Mouse (Mus musculus) ES-Bruce4 (cell line): ENCODE measurements around the gene Lonp1. TPM values are rescaled to one million over a fixed set of nuclear protein-coding genes. Genes with fewer than 3 reads are reported as not detected.

Source experiments
- H3K27ac ChIP-seq: 2 replicates; pipeline ENCODE4 v1.5.1; 2012; ENCODE audit warnings: low read length, inconsistent platforms; ENCODE audit not compliant: insufficient read depth
- H3K27me3 ChIP-seq: 2 replicates; pipeline ENCODE4 v1.6.1; 2012; ENCODE audit warnings: mild to moderate bottlenecking, low read length, inconsistent platforms; ENCODE audit not compliant: control insufficient read depth, poor library complexity, insufficient read depth, severe bottlenecking
- H3K36me3 ChIP-seq: 2 replicates; pipeline ENCODE4 v1.6.1; 2012; ENCODE audit warnings: inconsistent platforms, mild to moderate bottlenecking, low read length, moderate library complexity; ENCODE audit not compliant: control insufficient read depth, poor library complexity, insufficient read depth, severe bottlenecking
- H3K4me1 ChIP-seq: one replicate; pipeline ENCODE4 v1.8.1; 2011; ENCODE audit warnings: low read length; ENCODE audit not compliant: control insufficient read depth, insufficient read depth
- H3K4me3 ChIP-seq: 2 replicates; pipeline ENCODE4 v1.5.1; 2011; ENCODE audit warnings: low read depth, mild to moderate bottlenecking, low read length
- H3K9ac ChIP-seq: 2 replicates; pipeline ENCODE4 v1.6.1; 2012; ENCODE audit warnings: low read depth, mild to moderate bottlenecking, inconsistent platforms; ENCODE audit not compliant: poor library complexity, severe bottlenecking
- H3K9me3 ChIP-seq: replicated peaks from 2 replicates; pipeline ENCODE4 v1.6.1; 2012; ENCODE audit warnings: mild to moderate bottlenecking, low read length, inconsistent platforms; ENCODE audit not compliant: control insufficient read depth, poor library complexity, insufficient read depth, severe bottlenecking
- CTCF ChIP-seq: IDR thresholded peaks from one replicate; pipeline ENCODE4 v1.8.1; 2011; ENCODE audit warnings: low read depth, low read length
- EP300 ChIP-seq: IDR thresholded peaks from 2 replicates; pipeline ENCODE4 v1.6.1; 2011; ENCODE audit warnings: low read depth, low read length; ENCODE audit not compliant: insufficient read depth
- POLR2A ChIP-seq: IDR thresholded peaks from one replicate; pipeline ENCODE4 v1.8.1; 2011; ENCODE audit warnings: low read length; ENCODE audit not compliant: insufficient read depth
- polyA plus RNA-seq: library from polyadenylated mRNA; stranded (reverse); fragments of >200 nt; gene quantifications from 2 replicates; pipeline ENCODE4 v1.2.4, GENCODE M21; 2011; ENCODE audit warnings: low read depth; ENCODE audit not compliant: missing spikeins, insufficient read depth, insufficient read length

Lonp1 gene
- polyA plus RNA-seq, 1 experiment = 60.3 TPM

- Histone ChIP-seq H3K4me3 (no peak overlapping the region), H3K9ac (no peak overlapping the region), H3K36me3 (no peaks in the 10 kb centered on the region), H3K9me3 (no peaks in the 10 kb centered on the region), H3K4me1 (peaks cover 5% of the 10 kb centered on the region), H3K27me3 (no peaks in the 10 kb centered on the region), H3K27ac (no peak overlapping the region)
- no peak for TF ChIP-seq CTCF
Measured at GRCm38 (mm10) chr17:56667591-56667990, 40.9 kb upstream of the Lonp1 start.

GRCm38 (mm10) chr17:56666384-56666783 lies 39.7 kb upstream of the Lonp1 start:
- Histone ChIP-seq H3K27ac (no peak overlapping the region), H3K9ac (no peak overlapping the region), H3K36me3 (no peaks in the 10 kb centered on the region), H3K27me3 (no peaks in the 10 kb centered on the region), H3K9me3 (no peaks in the 10 kb centered on the region), H3K4me3 (no peak overlapping the region), H3K4me1 (peaks cover 5% of the 10 kb centered on the region)
- TF ChIP-seq POLR2A (no peak), CTCF (no peak), EP300 (no peak)

- no peaks in the 10 kb centered on the region for H3K27me3 ChIP-seq
- H3K9ac ChIP-seq = no peak overlapping the region
- H3K4me1 ChIP-seq = peaks cover 5% of the 10 kb centered on the region
- 0 out of 2 replicates have a peak overlapping the region, but pooled peaks have one; percentile 1 for H3K4me3 ChIP-seq
- no peak for TF ChIP-seq CTCF
- TF ChIP-seq EP300 = no peak
- H3K27ac ChIP-seq = no peak overlapping the region
- no peaks in the 10 kb centered on the region for H3K36me3 ChIP-seq
- no peaks in the 10 kb centered on the region for H3K9me3 ChIP-seq
Measured at GRCm38 (mm10) chr17:56664333-56664732, 37.6 kb upstream of the Lonp1 start.

GRCm38 (mm10) chr17:56663659-56664058 lies 37.0 kb upstream of the Lonp1 start:
- no peak overlapping the region for H3K27ac ChIP-seq
- no peak overlapping the region for H3K9ac ChIP-seq

GRCm38 (mm10) chr17:56656171-56656570 lies 29.5 kb upstream of the Lonp1 start:
- Histone ChIP-seq H3K27me3 (no peaks in the 10 kb centered on the region), H3K27ac (no peak overlapping the region), H3K36me3 (no peaks in the 10 kb centered on the region), H3K9ac (no peak overlapping the region), H3K4me1 (no peaks in the 10 kb centered on the region), H3K9me3 (no peaks in the 10 kb centered on the region), H3K4me3 (no peak overlapping the region)
- TF ChIP-seq CTCF (no peak), POLR2A (no peak), EP300 (no peak)

More at GRCm38 (mm10) chr17:56663659-56664058, 37.0 kb upstream of the Lonp1 start:
- Histone ChIP-seq H3K27me3 (no peaks in the 10 kb centered on the region), H3K36me3 (no peaks in the 10 kb centered on the region), H3K4me1 (peaks cover 5% of the 10 kb centered on the region), H3K4me3 (peak overlapping the region; percentile 1), H3K9me3 (no peaks in the 10 kb centered on the region)
- TF ChIP-seq CTCF = no peak
- TF ChIP-seq EP300 = no peak
- no peak for TF ChIP-seq POLR2A

- Histone ChIP-seq H3K4me1 (no peaks in the 10 kb centered on the region), H3K9me3 (no peaks in the 10 kb centered on the region), H3K9ac (no peak overlapping the region), H3K36me3 (no peaks in the 10 kb centered on the region), H3K27ac (no peak overlapping the region), H3K27me3 (no peaks in the 10 kb centered on the region), H3K4me3 (no peak overlapping the region)
- TF ChIP-seq POLR2A = no peak
Measured at GRCm38 (mm10) chr17:56655311-56655710, 28.6 kb upstream of the Lonp1 start.
